Mouse (Mus musculus): ENCODE measurements around the gene Sde2. TPM values are rescaled to one million over a fixed set of nuclear protein-coding genes. Genes with fewer than 3 reads are reported as not detected.

The Sde2 gene
- total and polyA plus RNA-seq, 3 experiments, result 43.2 to 72.2 (median 51.6) TPM

GRCm38 (mm10) chr1:180839201-180839910 is 11.6 kb upstream of the Sde2 start:
- no peak for ATAC-seq (ENCODE audit: extremely low read depth, insufficient number of reproducible peaks, low FRiP score, poor library complexity, severe bottlenecking)
- no peak for DNase-seq (ENCODE audit: low spot score)
- H3K36me3 ChIP-seq (replicated peaks), result no peaks in the 10 kb centered on the region

GRCm38 (mm10) chr1:180841561-180842300 is 9.2 kb upstream of the Sde2 start:
- ATAC-seq (ENCODE audit: extremely low read depth, insufficient number of reproducible peaks, low FRiP score, poor library complexity, severe bottlenecking), result no peak
- H3K4me3 ChIP-seq (ENCODE audit: low read depth, low read length), result no peak overlapping the region

More at GRCm38 (mm10) chr1:180839201-180839910, 11.6 kb upstream of the Sde2 start:
- H3K9me3 ChIP-seq (replicated peaks), result no peaks in the 10 kb centered on the region
- H3K4me3 ChIP-seq (ENCODE audit: low read depth, low read length), result no peak overlapping the region
- TF ChIP-seq POLR2AphosphoS5 (IDR thresholded peaks at IDR 0.05; ENCODE audit: insufficient replicate concordance, low read depth, low read length) (no peak), TAL1 (conservative IDR thresholded peaks at IDR 0.05; ENCODE audit: low read depth, low read length) (no peak), GATA1 (IDR thresholded peaks at IDR 0.05; ENCODE audit: borderline replicate concordance, low read length) (no peak), GATA2 (IDR thresholded peaks at IDR 0.05; ENCODE audit: borderline replicate concordance, low read depth, low read length) (no peak), CTCF (IDR thresholded peaks at IDR 0.05; ENCODE audit: low read depth, low read length) (no peak)
- H3K4me1 ChIP-seq (ENCODE audit: insufficient read depth, low read depth, low read length), result peaks cover 42% of the 10 kb centered on the region
- peaks cover 21% of the 10 kb centered on the region for H3K27me3 ChIP-seq (ENCODE audit: insufficient read depth, low read length)

GRCm38 (mm10) chr1:180848114-180848510 is 2.8 kb upstream of the Sde2 start:
- H3K4me1 ChIP-seq (ENCODE audit: insufficient read depth, low read depth, low read length), result peaks cover 50% of the 10 kb centered on the region
- ATAC-seq (ENCODE audit: extremely low read depth, insufficient number of reproducible peaks, low FRiP score, poor library complexity, severe bottlenecking), result peak; percentile 59
- peak overlapping the region; percentile 67 for H3K4me3 ChIP-seq (ENCODE audit: low read depth, low read length)
- TF ChIP-seq GATA2 (IDR thresholded peaks at IDR 0.05; ENCODE audit: borderline replicate concordance, low read depth, low read length) (no peak), GATA1 (IDR thresholded peaks at IDR 0.05; ENCODE audit: borderline replicate concordance, low read length) (no peak), CTCF (IDR thresholded peaks at IDR 0.05; ENCODE audit: low read depth, low read length) (no peak), TAL1 (conservative IDR thresholded peaks at IDR 0.05; ENCODE audit: low read depth, low read length) (no peak), POLR2AphosphoS5 (IDR thresholded peaks at IDR 0.05; ENCODE audit: insufficient replicate concordance, low read depth, low read length) (no peak)
- peak; percentile 79 for DNase-seq (ENCODE audit: low spot score)
- peaks cover 10% of the 10 kb centered on the region for H3K36me3 ChIP-seq (replicated peaks)
- no peaks in the 10 kb centered on the region for H3K9me3 ChIP-seq (replicated peaks)
- H3K27me3 ChIP-seq (ENCODE audit: insufficient read depth, low read length), result no peaks in the 10 kb centered on the region

More at GRCm38 (mm10) chr1:180841561-180842300, 9.2 kb upstream of the Sde2 start:
- H3K9me3 ChIP-seq (replicated peaks), result no peaks in the 10 kb centered on the region
- H3K4me1 ChIP-seq (ENCODE audit: insufficient read depth, low read depth, low read length), result peaks cover 39% of the 10 kb centered on the region
- no peaks in the 10 kb centered on the region for H3K36me3 ChIP-seq (replicated peaks)
- TF ChIP-seq TAL1 (conservative IDR thresholded peaks at IDR 0.05; ENCODE audit: low read depth, low read length) (no peak), GATA2 (IDR thresholded peaks at IDR 0.05; ENCODE audit: borderline replicate concordance, low read depth, low read length) (no peak), CTCF (IDR thresholded peaks at IDR 0.05; ENCODE audit: low read depth, low read length) (no peak), GATA1 (IDR thresholded peaks at IDR 0.05; ENCODE audit: borderline replicate concordance, low read length) (no peak), POLR2AphosphoS5 (IDR thresholded peaks at IDR 0.05; ENCODE audit: insufficient replicate concordance, low read depth, low read length) (no peak)
- H3K27me3 ChIP-seq (ENCODE audit: insufficient read depth, low read length), result peaks cover 21% of the 10 kb centered on the region
- no peak for DNase-seq (ENCODE audit: low spot score)

- Histone ChIP-seq H3K36me3 (replicated peaks) (peaks cover 14% of the 10 kb centered on the region), H3K4me3 (ENCODE audit: low read depth, low read length) (peak overlapping the region; percentile 67), H3K9me3 (replicated peaks) (no peaks in the 10 kb centered on the region), H3K4me1 (ENCODE audit: insufficient read depth, low read depth, low read length) (peaks cover 53% of the 10 kb centered on the region), H3K27me3 (ENCODE audit: insufficient read depth, low read length) (no peaks in the 10 kb centered on the region)
- peak; percentile 25 for DNase-seq (ENCODE audit: low spot score)
- TF ChIP-seq GATA2 (IDR thresholded peaks at IDR 0.05; ENCODE audit: borderline replicate concordance, low read depth, low read length) (no peak), POLR2AphosphoS5 (IDR thresholded peaks at IDR 0.05; ENCODE audit: insufficient replicate concordance, low read depth, low read length) (no peak), CTCF (IDR thresholded peaks at IDR 0.05; ENCODE audit: low read depth, low read length) (no peak), TAL1 (conservative IDR thresholded peaks at IDR 0.05; ENCODE audit: low read depth, low read length) (no peak)
- no peak; the same call in 1 of the 2 replicates for ATAC-seq (ENCODE audit: extremely low read depth, insufficient number of reproducible peaks, low FRiP score, poor library complexity, severe bottlenecking)
These were observed 2.3 kb upstream of the Sde2 start for GRCm38 (mm10) chr1:180848511-180849241.

GRCm38 (mm10) chr1:180849701-180850301 is 1.1 kb upstream of the Sde2 start:
- Histone ChIP-seq H3K9me3 (replicated peaks) (no peaks in the 10 kb centered on the region), H3K4me3 (ENCODE audit: low read depth, low read length) (peak overlapping the region; percentile 87; the same call in 1 of the 2 replicates), H3K27me3 (ENCODE audit: insufficient read depth, low read length) (no peaks in the 10 kb centered on the region), H3K4me1 (ENCODE audit: insufficient read depth, low read depth, low read length) (peaks cover 55% of the 10 kb centered on the region), H3K36me3 (replicated peaks) (peaks cover 19% of the 10 kb centered on the region)
- ATAC-seq (ENCODE audit: extremely low read depth, insufficient number of reproducible peaks, low FRiP score, poor library complexity, severe bottlenecking), result no peak
- DNase-seq (ENCODE audit: low spot score), result no peak
- TF ChIP-seq GATA1 (IDR thresholded peaks at IDR 0.05; ENCODE audit: borderline replicate concordance, low read length) (no peak), POLR2AphosphoS5 (IDR thresholded peaks at IDR 0.05; ENCODE audit: insufficient replicate concordance, low read depth, low read length) (no peak), TAL1 (conservative IDR thresholded peaks at IDR 0.05; ENCODE audit: low read depth, low read length) (no peak), CTCF (IDR thresholded peaks at IDR 0.05; ENCODE audit: low read depth, low read length) (no peak), GATA2 (IDR thresholded peaks at IDR 0.05; ENCODE audit: borderline replicate concordance, low read depth, low read length) (no peak)
